Mouse (Mus musculus): ENCODE measurements around the gene Nae1. TPM values are rescaled to one million over a fixed set of nuclear protein-coding genes. Genes with fewer than 3 reads are reported as not detected.
A peak's percentile ranks its signal among the peaks of the same experiment; 100 is the strongest.

Gene Nae1
- polyA plus RNA-seq, 1 experiment from 2014 or later = 133 TPM

DNA sequence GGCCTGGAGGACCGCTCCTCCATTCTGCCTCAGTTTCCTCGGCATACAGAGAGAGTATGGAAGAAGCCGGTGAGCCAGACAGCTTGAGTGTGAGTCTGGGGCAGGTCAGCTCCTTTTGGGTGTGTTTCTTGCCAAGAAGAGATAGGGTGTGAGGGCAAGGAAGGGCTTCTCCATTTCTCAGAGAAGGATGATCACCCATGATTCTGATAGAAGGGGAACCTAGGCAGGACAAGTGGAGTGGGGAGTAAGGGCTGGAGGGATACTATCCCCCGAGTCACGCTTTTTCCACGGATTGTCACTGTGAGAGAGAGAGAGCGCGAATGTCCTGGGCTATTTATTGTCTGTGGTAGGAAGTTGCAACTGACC lies 7.1 kb upstream of the Nae1 start:
- DNase-seq (ENCODE audit: extremely low spot score, low spot score) = no peak
- no peaks in the 10 kb centered on the region for H3K9me3 ChIP-seq
- peaks cover 21% of the 10 kb centered on the region for H3K4me1 ChIP-seq
- peak overlapping the region; percentile 62 for H3K4me3 ChIP-seq
- H3K36me3 ChIP-seq (replicated peaks) = no peaks in the 10 kb centered on the region
- WGBS = 14% methylated on average over 8 of the region's 8 CpGs
- H3K27ac ChIP-seq = no peak overlapping the region
- H3K27me3 ChIP-seq (ENCODE audit: poor library complexity, severe bottlenecking) = peaks cover 85% of the 10 kb centered on the region

DNA sequence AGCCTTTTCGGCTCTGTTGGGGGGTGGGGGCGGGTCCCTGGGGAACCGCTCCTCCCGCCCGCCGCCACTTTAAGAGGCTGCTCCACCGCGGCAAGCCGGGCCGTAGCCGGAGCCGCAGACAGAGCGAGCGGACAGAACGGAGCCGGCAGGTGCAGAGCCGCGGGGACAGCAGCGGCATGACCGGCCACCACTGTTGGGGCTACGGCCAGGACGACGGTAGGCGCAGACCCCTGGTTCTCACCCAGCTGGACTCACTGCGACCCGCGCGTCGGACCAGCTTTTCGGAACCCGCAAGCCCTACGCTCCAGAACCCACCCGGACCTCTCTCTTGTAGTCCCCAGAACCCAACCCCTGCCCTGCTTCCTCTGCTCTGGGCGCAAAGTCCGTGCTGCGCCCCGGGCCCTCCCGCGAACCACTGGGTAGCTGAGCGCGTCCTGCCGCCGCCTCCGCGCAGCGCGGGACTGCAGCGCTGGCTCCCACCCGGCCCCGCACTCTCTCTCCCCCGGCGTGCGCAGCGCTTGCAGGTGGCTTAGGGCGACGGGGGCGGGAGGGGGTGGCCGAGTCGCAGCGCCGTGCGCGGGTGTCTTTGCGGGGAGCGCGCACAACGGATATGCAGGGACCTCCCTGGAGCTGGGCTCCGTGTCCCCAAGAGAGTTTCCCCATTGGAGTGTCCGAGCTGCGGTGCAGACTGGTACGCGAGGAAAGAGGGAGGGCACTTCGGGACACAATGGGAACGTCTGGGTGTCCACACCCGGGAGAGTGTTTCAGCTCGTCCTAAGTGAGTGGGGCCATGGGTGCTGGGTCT lies 6.5 kb upstream of the Nae1 start:
- Histone ChIP-seq H3K4me1 (peaks cover 21% of the 10 kb centered on the region), H3K36me3 (replicated peaks) (no peaks in the 10 kb centered on the region), H3K4me3 (peak overlapping the region; percentile 62), H3K27me3 (ENCODE audit: poor library complexity, severe bottlenecking) (peaks cover 85% of the 10 kb centered on the region), H3K27ac (peak overlapping the region; percentile 46; the same call in 1 of the 2 replicates), H3K9me3 (no peaks in the 10 kb centered on the region)
- under 1% methylated on average over 76 of the region's 76 CpGs for WGBS
- no peak for DNase-seq (ENCODE audit: extremely low spot score, low spot score)

DNA sequence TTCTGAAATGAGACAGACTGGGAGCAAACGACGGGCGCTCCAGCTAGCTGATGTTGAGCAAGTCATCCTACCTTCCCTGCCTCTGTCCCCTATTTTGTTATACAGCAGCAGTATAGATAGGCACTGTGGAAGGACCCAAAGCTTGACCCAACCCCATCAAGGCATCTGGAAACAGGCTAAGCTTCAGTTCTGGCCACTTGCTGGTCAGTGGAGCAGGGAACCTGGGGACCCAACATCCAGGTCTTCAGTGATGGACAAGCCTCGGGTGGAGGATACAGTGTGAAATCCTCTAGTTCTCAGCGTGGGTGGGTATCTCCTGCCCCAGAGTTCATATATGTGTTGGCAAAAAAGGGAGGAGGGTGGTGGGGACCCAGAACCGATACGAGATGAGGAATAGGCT lies 5.8 kb upstream of the Nae1 start:
- Histone ChIP-seq H3K27ac (no peak overlapping the region), H3K27me3 (ENCODE audit: poor library complexity, severe bottlenecking) (peaks cover 90% of the 10 kb centered on the region), H3K4me1 (peaks cover 24% of the 10 kb centered on the region), H3K9me3 (no peaks in the 10 kb centered on the region), H3K4me3 (peak overlapping the region; percentile 62), H3K36me3 (replicated peaks) (no peaks in the 10 kb centered on the region)
- DNase-seq (ENCODE audit: extremely low spot score, low spot score) = no peak
- 34% methylated on average over 7 of the region's 7 CpGs for WGBS

DNA sequence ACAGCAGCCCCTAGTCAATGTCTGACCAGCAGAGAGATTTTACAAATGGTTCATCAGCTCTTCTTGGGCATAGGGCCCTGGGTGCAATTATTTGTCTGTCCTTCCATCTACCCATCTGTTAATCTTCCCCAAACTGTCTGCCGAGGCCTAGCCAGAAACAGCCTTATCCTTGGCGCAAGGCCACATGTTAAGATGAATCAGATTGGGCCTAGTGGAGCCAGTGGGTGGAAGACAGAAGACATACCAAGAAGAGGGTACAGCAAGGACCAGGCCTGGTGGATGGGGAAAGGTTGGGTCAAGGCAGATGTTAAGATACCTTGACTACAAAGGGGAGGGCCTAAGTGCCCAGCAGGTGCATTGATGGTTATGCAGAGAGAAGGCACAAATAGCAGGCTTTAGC lies 5.1 kb upstream of the Nae1 start:
- Histone ChIP-seq H3K36me3 (replicated peaks) (no peaks in the 10 kb centered on the region), H3K27me3 (ENCODE audit: poor library complexity, severe bottlenecking) (peaks cover 87% of the 10 kb centered on the region), H3K9me3 (no peaks in the 10 kb centered on the region), H3K4me3 (no peak overlapping the region), H3K4me1 (peaks cover 30% of the 10 kb centered on the region), H3K27ac (no peak overlapping the region)
- WGBS = 94% methylated on average over 2 of the region's 2 CpGs
- DNase-seq (ENCODE audit: extremely low spot score, low spot score) = no peak

DNA sequence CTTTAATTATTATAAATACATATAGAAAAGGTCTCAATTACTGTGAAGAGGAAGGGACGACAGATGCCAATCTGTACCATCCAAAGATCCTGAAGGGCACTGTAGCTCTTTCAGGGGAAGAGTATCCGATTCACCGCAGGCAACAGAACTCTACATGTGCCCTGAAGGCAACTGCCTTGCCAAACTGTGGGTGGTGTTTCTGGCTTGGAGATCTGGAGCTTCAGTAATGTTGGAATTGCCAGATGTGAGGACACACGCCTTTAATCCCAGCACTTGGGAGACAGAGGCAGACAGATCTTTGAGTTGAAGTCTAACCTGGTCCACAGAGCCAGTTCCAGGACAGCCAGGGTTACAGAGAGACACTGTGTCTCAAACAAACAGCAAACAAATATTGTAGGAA lies 4.5 kb upstream of the Nae1 start:
- no peaks in the 10 kb centered on the region for H3K9me3 ChIP-seq
- H3K27me3 ChIP-seq (ENCODE audit: poor library complexity, severe bottlenecking) = peaks cover 80% of the 10 kb centered on the region
- 87% methylated on average over 4 of the region's 4 CpGs for WGBS
- no peak for DNase-seq (ENCODE audit: extremely low spot score, low spot score)
- peaks cover 33% of the 10 kb centered on the region for H3K4me1 ChIP-seq
- no peak overlapping the region for H3K27ac ChIP-seq
- no peak overlapping the region for H3K4me3 ChIP-seq
- no peaks in the 10 kb centered on the region for H3K36me3 ChIP-seq (replicated peaks)

DNA sequence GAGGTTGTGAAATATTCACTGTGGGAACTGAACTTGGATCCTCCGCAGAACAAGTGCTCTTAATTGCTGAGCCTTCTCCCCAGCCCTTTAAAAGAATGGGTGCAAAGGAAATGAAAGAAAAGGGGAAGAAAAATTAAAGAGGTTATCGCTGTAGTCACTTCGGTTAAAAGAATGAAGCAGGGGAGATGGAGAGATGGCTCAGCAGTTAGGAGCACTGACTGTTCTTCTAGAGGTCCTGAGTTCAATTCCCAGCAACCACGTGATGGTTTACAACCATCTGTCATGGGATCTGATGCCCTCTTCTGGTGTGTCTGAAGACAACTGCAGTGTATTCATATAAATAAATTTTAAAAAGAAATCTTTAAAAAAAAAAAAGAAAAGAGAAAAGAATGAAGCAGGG lies 1.6 kb upstream of the Nae1 start:
- Histone ChIP-seq H3K27me3 (ENCODE audit: poor library complexity, severe bottlenecking) (peaks cover 52% of the 10 kb centered on the region), H3K9me3 (no peaks in the 10 kb centered on the region), H3K4me1 (peaks cover 35% of the 10 kb centered on the region), H3K36me3 (replicated peaks) (peaks cover 10% of the 10 kb centered on the region), H3K4me3 (no peak overlapping the region), H3K27ac (no peak overlapping the region)
- no peak for DNase-seq (ENCODE audit: extremely low spot score, low spot score)
- WGBS = 85% methylated on average over 4 of the region's 4 CpGs

DNA sequence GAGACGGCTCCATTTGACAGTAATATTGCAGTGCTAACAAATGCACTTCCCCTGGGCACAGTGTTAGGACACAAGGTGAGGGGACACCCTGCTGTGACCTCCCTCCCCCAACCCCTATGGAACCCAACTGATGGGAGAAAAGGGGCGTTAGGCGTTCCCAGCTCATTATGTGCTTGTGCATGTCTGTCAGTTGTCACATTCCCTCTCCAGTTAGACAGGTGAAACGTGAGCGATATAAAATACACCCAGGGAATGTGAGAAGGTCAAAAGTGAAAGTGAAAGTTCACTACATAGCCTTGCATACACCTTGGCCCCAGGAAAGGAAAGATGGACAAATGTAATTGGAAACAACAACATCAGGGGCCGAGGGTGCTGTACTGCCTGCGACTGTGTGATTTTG lies 941 bp upstream of the Nae1 start:
- no peaks in the 10 kb centered on the region for H3K9me3 ChIP-seq
- peaks cover 45% of the 10 kb centered on the region for H3K27me3 ChIP-seq (ENCODE audit: poor library complexity, severe bottlenecking)
- H3K36me3 ChIP-seq (replicated peaks) = peaks cover 12% of the 10 kb centered on the region
- peaks cover 28% of the 10 kb centered on the region for H3K4me1 ChIP-seq
- H3K4me3 ChIP-seq = peak overlapping the region; percentile 95
- H3K27ac ChIP-seq = no peak overlapping the region
- 45% methylated on average over 7 of the region's 7 CpGs for WGBS
- DNase-seq (ENCODE audit: extremely low spot score, low spot score) = no peak

DNA sequence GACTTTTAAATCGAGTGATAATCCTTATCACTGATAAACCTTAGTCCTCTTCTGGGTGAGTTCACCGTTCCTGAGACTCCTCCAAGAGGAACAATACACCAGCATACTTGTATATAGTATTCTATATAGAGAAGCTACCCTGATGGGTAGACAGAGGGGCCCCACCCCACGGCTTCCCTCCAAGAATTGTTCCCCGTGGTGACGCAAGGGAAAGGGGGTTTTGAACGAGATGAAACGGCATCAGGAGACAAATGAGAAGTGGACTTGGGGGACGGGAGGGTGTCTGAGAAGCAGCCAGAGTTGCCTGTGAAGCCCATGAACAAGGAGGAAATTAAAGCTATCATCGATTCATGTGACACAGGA lies 323 bp upstream of the Nae1 start:
- 16% methylated on average over 9 of the region's 9 CpGs for WGBS
- Histone ChIP-seq H3K4me3 (peak overlapping the region; percentile 95), H3K4me1 (peaks cover 26% of the 10 kb centered on the region), H3K36me3 (replicated peaks) (peaks cover 18% of the 10 kb centered on the region), H3K9me3 (no peaks in the 10 kb centered on the region), H3K27ac (peak overlapping the region; percentile 97), H3K27me3 (ENCODE audit: poor library complexity, severe bottlenecking) (peaks cover 39% of the 10 kb centered on the region)
- no peak for DNase-seq (ENCODE audit: extremely low spot score, low spot score)

DNA sequence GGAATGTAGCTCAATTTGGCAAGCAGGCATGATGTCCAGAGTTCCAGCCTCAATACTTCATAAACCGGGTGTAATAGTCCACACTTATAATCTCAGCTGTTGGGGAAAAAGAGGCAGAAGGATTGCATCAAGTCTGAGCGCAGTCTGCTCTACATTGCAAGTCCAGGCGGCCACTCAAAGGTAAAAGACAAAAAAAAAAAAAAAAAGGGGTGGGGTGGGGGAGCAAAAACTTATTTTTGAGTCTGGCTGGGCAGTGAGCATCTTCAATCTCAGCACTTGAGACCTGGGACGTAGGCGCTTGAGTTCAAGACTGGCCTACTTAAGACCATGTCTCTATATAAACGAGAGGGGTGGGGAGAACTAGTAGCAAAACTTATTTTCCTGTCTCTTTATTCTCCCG lies 886 bp downstream of the Nae1 start:
- 23% methylated on average over 7 of the region's 7 CpGs for WGBS
- DNase-seq (ENCODE audit: extremely low spot score, low spot score) = no peak
- peaks cover 26% of the 10 kb centered on the region for H3K4me1 ChIP-seq
- H3K27me3 ChIP-seq (ENCODE audit: poor library complexity, severe bottlenecking) = peaks cover 27% of the 10 kb centered on the region
- H3K27ac ChIP-seq = peak overlapping the region; percentile 97
- no peaks in the 10 kb centered on the region for H3K9me3 ChIP-seq
- H3K36me3 ChIP-seq (replicated peaks) = peaks cover 27% of the 10 kb centered on the region
- H3K4me3 ChIP-seq = peak overlapping the region; percentile 95

DNA sequence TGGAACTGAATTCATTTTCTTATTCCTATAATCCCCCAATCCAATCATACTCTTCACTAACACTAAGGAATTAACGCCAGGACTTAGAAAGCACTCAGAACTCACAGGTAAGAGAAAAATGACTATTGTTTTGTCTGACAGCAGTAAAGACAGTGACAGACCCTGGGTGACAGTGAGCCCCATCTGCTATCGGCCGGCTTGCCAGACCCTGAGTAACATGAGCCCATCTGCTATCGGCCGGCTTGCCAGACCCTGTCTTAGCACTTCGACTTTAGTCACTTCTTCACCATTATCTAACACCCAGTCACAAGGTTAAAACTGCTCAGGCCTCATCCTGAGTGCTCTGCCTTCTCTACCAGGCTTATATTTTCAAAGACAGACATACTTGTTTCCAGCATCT lies 4.8 kb downstream of the Nae1 start:
- WGBS = 92% methylated on average over 6 of the region's 6 CpGs
- Histone ChIP-seq H3K27ac (no peak overlapping the region), H3K27me3 (ENCODE audit: poor library complexity, severe bottlenecking) (no peaks in the 10 kb centered on the region), H3K4me3 (no peak overlapping the region), H3K9me3 (no peaks in the 10 kb centered on the region), H3K4me1 (peaks cover 17% of the 10 kb centered on the region), H3K36me3 (replicated peaks) (peaks cover 62% of the 10 kb centered on the region)
- no peak for DNase-seq (ENCODE audit: extremely low spot score, low spot score)

DNA sequence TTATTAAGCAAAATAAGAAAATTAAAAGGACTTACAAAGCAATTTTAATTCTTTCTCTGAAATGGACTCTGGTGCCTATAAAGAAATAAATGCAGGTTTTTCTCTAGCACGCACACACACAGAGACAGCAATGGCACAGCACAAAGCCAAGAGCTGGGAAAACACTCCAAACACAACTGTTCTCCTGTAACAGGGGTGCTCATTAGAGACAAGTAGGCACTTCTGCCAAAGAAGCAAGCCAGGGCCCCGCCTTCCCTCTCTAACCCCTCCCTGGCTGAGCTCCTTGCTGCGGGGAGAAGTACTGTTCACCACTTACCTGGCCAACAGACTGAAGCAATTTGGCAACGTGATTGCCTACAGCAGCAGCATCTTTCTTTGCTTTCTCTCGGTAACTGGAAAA lies 16.6 kb downstream of the Nae1 start:
- Histone ChIP-seq H3K36me3 (replicated peaks) (peaks cover 86% of the 10 kb centered on the region), H3K9me3 (no peaks in the 10 kb centered on the region), H3K27me3 (ENCODE audit: poor library complexity, severe bottlenecking) (no peaks in the 10 kb centered on the region), H3K4me1 (no peaks in the 10 kb centered on the region), H3K27ac (no peak overlapping the region), H3K4me3 (no peak overlapping the region)
- no peak for DNase-seq (ENCODE audit: extremely low spot score, low spot score)
- WGBS = 89% methylated on average over 5 of the region's 5 CpGs

DNA sequence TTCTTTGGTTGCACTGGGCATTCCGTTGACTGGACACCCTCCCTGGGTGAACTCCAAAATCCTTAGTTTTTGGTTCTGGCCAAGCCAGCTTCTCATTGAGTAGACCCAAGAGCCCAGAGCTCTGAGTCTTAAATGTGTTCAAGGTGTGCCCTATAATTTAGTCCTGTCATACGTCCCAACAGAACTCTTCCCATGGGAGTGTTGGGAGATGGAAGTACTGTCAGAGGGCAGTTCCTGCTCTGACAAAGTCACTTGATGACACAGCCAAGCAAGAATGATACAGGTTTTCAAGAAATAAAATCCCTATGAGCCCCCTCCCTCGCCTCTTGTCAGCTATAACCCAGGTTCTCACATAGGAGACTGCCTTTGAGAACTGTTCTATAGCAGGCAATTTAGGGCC lies 24.3 kb downstream of the Nae1 start:
- Histone ChIP-seq H3K27ac (no peak overlapping the region), H3K36me3 (replicated peaks) (peaks cover 26% of the 10 kb centered on the region), H3K4me3 (peak overlapping the region; percentile 75; the same call in 1 of the 2 replicates), H3K9me3 (no peaks in the 10 kb centered on the region), H3K4me1 (peaks cover 13% of the 10 kb centered on the region), H3K27me3 (ENCODE audit: poor library complexity, severe bottlenecking) (0 out of 2 replicates have a peak, but pooled peaks cover 5% of the 10 kb centered on the region)
- 79% methylated on average over 3 of the region's 3 CpGs for WGBS
- DNase-seq (ENCODE audit: extremely low spot score, low spot score) = no peak

DNA sequence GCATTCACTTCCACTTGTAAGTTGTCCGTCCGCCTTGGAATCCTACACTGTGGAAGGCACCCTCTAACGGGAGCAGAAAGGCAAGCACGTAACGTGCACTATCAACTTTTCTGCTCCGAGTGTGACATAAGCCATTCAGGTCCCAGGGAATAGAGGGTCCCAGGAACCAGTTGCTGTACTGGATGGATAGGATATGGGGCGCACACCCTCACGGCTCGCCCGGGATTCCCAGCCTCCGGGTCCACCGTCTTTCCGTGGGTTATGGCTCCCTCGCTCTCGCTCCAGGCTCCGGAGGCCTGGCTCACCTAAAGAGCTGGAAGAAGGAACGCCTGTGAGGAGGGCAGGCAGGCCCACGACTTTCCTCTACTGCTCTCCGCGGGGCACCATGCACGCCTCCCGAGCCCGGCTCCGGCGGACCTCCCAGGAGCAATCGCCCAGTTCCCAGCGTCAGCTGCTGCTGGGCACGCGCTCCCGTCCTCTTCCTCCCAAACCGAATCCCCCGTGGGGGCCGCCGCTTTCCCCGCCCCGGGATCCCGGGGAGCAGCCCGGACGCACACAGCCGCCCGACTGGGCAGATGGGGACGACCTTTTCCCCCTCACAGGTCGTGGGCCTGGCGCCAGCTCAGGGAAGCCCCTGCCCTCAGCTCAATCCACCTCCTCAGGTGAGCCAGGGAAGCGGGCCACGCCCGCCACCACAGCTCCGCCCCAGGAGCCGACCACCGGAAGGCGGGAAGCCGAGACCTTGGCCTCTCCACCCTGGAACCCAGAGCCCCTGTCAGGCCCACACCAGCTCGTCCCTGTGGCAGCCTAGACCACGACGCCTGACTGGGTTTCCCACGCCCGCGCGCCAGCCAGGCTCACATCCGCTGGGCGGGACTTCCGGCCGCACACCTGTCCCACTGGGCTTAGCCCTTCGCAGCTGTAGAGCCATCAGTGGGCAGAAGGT lies 25.1 kb downstream of the Nae1 start, which contains the start of gene Terb1:
TSS of gene Terb1 (minus strand) at position 850 of the 946 bp plus-strand sequence.
- Histone ChIP-seq H3K4me3 (peak within 1 kb of the TSS; percentile 75), H3K27me3 (ENCODE audit: poor library complexity, severe bottlenecking) (0 out of 2 replicates have a peak, but pooled peaks cover 5% of the 10 kb centered on the region), H3K36me3 (replicated peaks) (peaks cover 18% of the 10 kb centered on the region), H3K4me1 (peaks cover 13% of the 10 kb centered on the region), H3K9me3 (no peaks in the 10 kb centered on the region), H3K27ac (peak within 1 kb of the TSS; percentile 80)
- 2% methylated on average over 64 of the region's 64 CpGs for WGBS
- peak; percentile 36 for DNase-seq (ENCODE audit: extremely low spot score, low spot score)

Measured in forebrain, embryonic 10.5 days (tissue).